Mouse (Mus musculus): Measurements from ENCODE around the gene Rangap1.

The Rangap1 gene

DNA sequence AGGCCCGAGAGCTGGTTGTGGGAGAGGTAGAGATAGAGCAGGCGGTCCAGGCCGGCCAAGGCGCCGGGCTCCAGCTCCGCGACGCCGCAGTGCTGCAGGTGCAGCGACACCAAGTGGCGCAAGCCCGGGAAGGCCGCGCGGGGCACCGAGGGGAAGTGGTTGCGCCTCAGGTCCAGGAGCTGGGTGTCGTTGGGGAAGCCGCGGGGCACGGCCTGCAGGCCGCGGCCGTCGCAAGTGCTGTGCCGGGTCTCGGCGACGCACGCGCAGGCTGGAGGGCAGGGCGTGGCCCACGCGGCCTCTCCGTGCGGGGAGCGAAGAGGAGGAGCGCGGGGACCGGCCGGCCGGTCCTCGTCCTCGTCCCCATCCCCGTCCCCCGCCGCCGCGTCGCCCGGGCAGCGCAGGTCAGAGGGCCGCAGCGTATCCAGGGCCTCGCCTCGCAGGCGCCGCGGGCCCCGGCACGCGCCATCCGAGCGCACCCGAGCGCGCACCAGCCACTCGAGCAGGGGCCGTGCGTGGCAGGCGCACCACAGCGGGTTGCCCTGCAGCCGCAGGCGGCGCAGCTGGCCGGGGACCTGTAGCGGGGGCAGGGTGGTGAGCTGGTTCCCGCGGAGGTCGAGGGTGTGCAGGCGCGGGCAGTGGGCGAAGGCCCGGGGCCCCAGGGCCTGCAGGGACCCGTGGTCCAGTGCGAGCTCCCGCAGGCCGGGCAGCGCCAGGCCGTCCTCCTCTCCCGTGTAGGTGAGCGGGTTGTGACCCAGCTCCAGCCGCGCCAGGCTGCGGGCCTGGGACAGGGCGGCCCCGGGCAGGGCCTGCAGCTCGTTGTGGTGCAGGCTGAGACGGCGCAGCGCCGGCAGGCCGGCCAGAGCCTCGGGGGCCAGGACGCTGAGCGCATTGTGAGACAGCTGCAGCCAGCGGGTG, 51.1 kb downstream of the Rangap1 start:
- DNase-seq: peak; percentile 87

DNA sequence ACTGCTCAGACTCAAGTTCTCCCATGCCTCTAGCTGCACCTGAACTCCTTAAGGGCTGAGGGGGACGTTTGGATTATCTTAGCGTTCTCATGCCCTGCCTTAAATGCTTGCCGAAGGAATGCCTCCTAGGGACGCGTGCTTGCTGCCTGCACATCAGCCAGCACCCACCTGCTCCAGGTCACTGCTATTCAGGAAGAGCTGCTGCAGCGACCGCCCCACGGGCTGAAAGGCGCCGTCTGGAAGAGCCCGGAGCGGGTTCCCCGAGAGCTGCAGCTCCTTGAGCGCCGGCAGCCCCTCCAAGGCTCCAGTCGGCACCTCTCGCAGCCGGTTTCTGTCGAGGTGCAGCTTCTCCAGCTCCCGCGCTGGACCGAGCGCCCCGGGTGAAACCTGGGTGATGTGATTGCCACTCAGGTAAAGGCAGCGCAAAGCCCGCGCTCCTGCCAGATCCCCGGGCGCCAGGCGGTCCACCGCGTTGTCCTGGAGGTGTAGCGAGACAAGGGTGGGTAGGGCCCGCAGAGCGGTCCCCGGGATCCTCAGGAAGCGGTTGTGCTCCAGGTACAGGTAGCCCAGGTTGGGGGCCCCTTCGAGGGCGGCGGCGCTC, 51.9 kb downstream of the Rangap1 start:
- DNase-seq: no peak

- no peak for DNase-seq
Measured at GRCm38 (mm10) chr15:81680301-81680805, 65.0 kb downstream of the Rangap1 start.

- DNase-seq: no peak
Measured at GRCm38 (mm10) chr15:81676637-81677036, 68.7 kb downstream of the Rangap1 start.

- DNase-seq: peak; percentile 37
Measured at GRCm38 (mm10) chr15:81670231-81670640, 75.1 kb downstream of the Rangap1 start.

GRCm38 (mm10) chr15:81666957-81667356, 78.4 kb downstream of the Rangap1 start:
- DNase-seq: no peak

DNA sequence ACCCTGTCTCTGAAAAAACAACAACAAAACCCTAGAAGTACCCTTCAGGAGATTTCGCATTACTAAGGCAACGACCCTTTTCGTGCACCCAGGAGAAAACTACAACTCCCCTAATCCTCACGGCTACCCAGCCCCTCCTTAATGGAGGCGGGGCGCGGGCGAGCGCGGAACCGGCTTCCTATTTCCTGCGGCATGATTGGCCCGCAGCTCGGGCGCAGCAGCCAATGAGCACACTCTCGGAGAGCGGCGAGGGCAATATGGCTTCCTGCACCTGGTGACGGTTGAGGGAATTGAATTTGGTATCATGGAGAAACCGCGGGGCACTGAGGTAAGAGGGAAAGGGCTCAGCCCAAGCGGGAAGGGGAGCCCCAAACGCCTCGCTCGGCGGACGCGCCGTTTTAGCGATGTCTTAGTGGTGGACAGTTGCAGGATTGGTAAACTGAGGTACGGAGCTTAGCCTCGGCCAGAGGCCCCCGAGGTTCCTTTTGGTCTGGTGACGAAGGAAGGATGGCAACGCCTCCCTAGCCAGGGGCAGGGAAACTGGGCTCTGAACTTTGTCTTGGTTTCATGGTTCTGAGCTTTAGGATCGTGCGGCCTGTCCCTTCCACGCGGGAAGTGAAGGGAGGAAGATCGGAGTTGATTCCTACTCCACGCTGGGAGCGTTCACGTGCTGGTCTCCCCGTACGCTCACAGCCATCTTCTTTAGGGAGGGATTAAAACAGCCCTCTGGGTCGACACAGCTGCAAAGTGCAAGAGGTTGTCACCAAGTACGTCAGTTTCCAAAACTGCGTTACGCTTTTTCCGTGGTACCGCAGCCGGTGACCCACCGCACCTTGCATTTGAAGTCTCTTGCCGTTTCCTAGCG, 81.4 kb downstream of the Rangap1 start, which contains the start of gene L3mbtl2:
L3mbtl2 (plus strand) TSS at position 193 of the 865 bp plus-strand sequence.
- peak; percentile 92 for DNase-seq

DNA sequence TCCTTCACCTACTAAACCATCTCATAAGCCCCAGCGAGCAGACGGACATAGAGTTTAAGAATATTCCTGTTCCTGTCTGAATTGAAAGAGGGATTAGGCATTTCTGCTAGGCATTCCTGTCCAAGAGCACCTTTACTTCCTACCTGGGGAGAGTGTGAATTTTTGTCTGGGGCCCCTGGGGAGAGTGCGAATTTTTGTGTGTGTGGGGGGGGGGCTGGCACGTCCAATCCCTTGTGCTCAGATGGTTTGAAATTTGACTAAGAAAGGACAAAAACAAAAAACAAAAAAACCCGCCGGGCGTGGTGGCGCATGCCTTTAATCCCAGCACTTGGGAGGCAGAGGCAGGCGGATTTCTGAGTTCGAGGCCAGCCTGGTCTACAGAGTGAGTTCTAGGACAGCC, 82.0 kb downstream of the Rangap1 start:
- DNase-seq: no peak

- DNase-seq: no peak
Measured at GRCm38 (mm10) chr15:81661701-81662100, 83.6 kb downstream of the Rangap1 start.

Data from lung, postnatal 14 days (tissue).